Mouse (Mus musculus): Measurements from ENCODE around the gene Snorc.

Gene Snorc

DNA sequence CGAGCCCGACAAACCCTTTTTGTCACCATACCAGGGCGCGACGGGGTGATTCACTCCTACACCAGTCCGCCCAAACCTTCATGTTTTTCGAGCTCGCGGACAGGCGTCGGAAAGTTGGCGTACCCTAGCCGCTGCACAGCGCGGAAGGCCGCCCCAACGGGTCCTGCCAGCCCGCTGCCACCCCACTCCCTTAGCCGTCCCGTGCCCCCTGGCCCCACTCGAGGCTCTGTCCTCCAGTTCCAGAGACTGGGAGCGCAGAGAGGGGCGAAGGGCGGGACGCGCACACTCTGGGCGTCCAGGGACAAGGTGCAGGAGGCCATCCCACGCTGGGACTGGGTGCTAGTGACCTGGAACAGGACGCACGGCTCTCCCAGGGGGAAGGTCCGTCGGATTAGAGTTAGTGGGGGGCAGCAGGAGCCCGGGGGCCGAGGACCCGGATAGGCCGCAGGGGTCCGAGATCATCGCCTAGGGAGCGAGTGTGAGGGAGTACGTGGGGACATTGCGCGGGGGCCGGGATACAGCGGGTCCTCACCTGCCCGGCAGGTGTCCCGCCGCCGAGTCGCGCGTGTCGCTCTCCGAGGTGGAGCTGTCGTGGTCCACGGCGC, 39.6 kb downstream of the Snorc start, which contains the start of gene Neu2:
TSS of gene Neu2 (plus strand) at position 329 of the 605 bp plus-strand sequence.
- ATAC-seq (ENCODE audit: insufficient number of reproducible peaks, low FRiP score, low TSS enrichment): peak; percentile 53; the same call in 1 of the 2 replicates

DNA sequence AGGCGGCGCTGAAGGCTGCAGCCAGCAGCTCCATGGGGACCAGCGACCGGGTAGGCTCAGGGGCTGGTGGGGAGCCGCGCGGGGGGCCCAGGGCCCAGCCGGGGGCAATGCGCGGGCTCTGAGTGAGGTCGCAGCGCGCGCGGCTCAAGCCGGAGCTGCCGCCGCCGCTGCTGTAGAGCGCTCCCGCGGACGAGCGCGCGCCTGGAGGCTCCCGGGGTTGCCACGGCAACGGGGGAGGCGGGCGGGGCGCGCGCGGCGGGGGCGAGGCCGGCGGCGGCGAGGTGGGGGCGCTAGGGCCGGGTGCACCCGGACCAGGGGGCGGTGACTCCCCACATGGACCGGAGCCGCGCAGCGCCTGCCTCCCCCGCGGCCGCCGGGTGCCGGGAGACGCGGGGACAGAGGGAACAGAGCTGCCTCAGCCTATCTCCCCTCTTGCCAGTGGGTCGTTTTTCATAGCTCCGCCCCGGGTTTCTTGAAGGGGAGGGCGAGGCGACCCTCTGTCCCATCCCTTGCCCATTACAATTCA, 40.2 kb downstream of the Snorc start:
- ATAC-seq (ENCODE audit: insufficient number of reproducible peaks, low FRiP score, low TSS enrichment): peak; percentile 56

DNA sequence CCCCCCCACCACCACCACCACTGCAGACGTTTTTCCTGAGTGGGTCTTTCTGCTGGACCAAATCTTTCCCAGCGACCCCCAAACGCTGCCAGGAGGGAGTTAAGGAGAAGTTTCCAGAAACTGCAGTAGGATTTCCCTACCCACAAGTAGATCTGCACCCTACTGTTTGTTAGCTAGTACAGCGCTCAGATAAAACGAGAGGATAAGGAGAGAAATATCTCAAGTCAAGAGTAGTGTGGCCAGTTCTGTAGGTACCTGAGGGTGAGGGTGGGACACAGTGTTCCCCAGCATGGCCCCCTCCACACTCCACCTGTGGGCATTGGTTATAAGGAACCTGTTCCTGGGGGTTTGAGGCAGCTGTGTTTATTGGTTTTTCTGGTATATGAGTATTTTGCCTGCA, 40.8 kb downstream of the Snorc start:
- ATAC-seq (ENCODE audit: insufficient number of reproducible peaks, low FRiP score, low TSS enrichment): no peak

DNA sequence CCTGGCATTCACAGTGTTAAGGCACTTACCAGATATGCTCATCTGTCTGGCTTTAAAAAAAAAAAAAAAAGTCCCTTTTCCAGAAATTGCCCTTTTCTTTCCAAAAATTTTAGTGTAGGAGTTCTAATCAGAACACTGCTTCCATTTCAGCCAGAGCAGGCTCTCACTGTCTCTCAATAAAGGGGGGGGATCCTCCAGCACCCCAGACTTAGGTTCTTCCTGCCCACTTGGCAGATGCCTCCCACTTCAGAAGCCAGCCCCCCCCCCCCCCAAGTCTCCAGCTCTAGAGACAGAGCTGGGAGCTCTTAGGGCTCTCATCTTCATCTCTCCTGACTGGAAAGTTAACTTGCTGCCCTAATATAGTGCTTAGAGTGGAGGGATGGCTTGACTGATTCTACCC, 50.4 kb downstream of the Snorc start:
- ATAC-seq (ENCODE audit: insufficient number of reproducible peaks, low FRiP score, low TSS enrichment): no peak

DNA sequence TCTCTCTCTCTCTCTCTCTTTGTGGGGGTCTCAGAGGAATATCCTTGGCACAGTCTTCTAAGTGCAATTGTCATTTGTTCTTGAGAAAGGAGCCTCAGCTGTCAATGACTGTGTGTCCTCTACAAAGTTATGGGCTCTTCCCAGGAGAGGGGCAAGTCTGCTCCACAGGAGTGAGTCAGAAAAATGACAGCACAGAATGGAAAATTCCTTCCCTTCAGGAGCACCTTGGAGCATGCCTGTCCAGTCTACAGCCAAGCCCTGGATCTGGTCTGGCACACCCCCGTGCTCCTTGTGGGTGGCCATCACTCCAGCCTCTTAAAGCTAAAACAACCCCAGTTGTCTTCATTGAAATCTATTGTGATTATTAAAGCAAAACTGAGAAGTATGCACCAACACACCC, 51.5 kb downstream of the Snorc start:
- no peak for ATAC-seq (ENCODE audit: insufficient number of reproducible peaks, low FRiP score, low TSS enrichment)

DNA sequence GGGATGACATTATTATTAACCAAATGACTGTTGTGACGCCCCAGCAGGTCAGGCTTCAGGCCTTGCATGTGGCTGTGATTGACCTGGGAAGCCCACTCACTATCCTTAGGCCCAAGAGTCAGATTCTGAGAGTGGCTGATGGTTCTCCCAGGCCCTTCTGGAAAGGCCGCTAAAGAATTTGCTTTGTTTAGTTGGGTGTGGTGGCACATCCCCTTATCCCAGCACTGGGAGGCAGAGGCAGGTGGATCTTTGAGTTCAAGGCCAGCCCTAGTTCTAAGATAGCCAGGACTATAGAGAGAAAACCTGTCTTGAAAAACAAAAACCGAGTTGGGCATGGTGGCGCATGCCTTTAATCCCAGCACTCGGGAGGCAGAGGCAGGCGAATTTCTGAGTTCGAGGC, 55.0 kb downstream of the Snorc start:
- no peak for ATAC-seq (ENCODE audit: insufficient number of reproducible peaks, low FRiP score, low TSS enrichment)

Measured in cerebellum, adult (tissue).